Mouse (Mus musculus): ENCODE data around the gene Atp8b5. TPM values are rescaled to one million over a fixed set of nuclear protein-coding genes. Genes with fewer than 3 reads are reported as not detected.

Atp8b5 gene
- polyA plus RNA-seq, 1 experiment, result not detected

DNA sequence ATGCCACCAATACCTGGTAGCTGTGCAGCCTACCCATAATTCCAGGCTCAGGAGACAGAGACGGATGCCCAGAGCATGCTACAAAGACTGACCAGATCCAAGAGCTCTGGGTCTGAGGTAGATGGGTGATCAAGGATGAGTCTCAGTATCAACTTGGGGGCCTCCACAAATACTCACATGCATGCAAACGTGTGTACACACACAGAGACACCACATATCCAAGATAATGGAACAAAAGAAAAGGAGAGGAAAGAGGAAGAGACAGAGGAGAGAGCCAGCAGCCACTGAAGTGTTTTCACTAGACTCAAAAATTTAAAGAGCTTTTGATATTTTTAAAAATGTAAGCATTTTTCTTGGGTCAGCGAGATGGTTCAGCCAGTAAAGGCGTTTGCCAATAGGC, 151.5 kb downstream of the Atp8b5 start:
- peaks cover 23% of the 10 kb centered on the region for H3K4me1 ChIP-seq (ENCODE audit: control insufficient read depth, insufficient read depth, low read length)
- TF ChIP-seq CTCF (IDR thresholded peaks at IDR 0.05; ENCODE audit: low read depth, low read length) (no peak), POLR2A (IDR thresholded peaks at IDR 0.05; ENCODE audit: borderline replicate concordance, low read depth, low read length) (no peak)
- no peak overlapping the region for H3K4me3 ChIP-seq (ENCODE audit: insufficient read depth, low read length)
- H3K27ac ChIP-seq (ENCODE audit: insufficient read depth, low read depth, low read length), result no peak overlapping the region

DNA sequence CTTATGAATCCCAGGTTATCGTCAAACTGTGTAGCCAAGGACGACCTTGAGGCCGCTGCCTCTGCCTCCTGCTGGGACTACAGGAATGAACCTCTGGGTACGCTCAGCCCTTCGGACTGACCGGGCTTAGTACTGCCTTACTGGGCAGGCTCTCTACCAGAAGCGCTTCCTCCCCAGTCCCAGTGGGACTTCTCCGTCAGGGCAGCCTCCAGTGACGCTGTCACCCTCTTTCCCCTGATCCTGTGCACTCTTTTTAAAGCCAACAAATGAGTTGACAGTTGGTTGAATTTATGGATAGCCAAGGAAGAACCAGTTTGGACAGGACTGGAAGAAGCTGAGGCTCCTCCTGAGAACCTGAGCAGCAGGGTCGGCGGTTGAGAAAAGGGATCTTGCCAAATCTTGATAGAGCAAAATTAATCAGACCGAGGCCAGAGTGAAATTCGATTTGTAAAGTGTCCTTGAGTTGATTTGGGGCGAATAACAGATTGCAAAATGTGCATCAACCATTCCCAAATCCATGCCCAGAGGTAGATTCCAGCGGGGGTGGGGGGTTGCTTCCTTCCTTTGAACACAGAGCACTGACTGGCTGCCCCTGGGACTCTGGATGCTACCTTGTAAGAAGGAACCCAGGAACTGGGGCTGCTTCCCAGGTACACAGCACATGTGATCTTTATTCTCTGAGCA, 152.2 kb downstream of the Atp8b5 start:
- no peak for TF ChIP-seq CTCF (IDR thresholded peaks at IDR 0.05; ENCODE audit: low read depth, low read length)
- Histone ChIP-seq H3K27ac (ENCODE audit: insufficient read depth, low read depth, low read length) (peak overlapping the region; percentile 33; the same call in 1 of the 2 replicates), H3K4me1 (ENCODE audit: control insufficient read depth, insufficient read depth, low read length) (peaks cover 23% of the 10 kb centered on the region), H3K4me3 (ENCODE audit: insufficient read depth, low read length) (no peak overlapping the region)

- Histone ChIP-seq H3K4me3 (ENCODE audit: insufficient read depth, low read length) (0 out of 2 replicates have a peak overlapping the region, but pooled peaks have one; percentile 8), H3K4me1 (ENCODE audit: control insufficient read depth, insufficient read depth, low read length) (peaks cover 23% of the 10 kb centered on the region), H3K27ac (ENCODE audit: insufficient read depth, low read depth, low read length) (peak overlapping the region; percentile 42)
- TF ChIP-seq CTCF (IDR thresholded peaks at IDR 0.05; ENCODE audit: low read depth, low read length), result no peak
Measured at GRCm38 (mm10) chr4:43419801-43420281, 152.9 kb downstream of the Atp8b5 start.

DNA sequence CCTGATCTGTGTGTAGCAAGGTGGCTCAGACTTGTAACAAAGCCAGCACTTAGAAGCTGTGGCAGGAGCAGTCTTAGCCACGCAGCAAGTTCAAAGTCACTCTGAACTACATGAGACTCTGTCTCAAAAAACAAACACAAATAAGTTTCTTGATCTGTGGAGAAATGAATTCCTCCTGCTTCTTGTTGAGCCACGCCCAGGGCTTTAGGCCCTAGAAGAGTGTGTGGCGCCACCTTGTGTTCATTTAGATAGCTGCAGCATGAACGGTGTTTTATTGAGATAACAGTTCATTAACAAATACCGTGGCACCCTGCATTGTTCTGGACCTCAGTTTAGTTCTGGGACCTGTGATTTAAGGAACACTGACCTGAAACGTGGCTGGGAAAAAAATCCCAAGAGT, 153.3 kb downstream of the Atp8b5 start:
- Histone ChIP-seq H3K27ac (ENCODE audit: insufficient read depth, low read depth, low read length) (peak overlapping the region; percentile 42), H3K4me1 (ENCODE audit: control insufficient read depth, insufficient read depth, low read length) (peaks cover 23% of the 10 kb centered on the region), H3K4me3 (ENCODE audit: insufficient read depth, low read length) (0 out of 2 replicates have a peak overlapping the region, but pooled peaks have one; percentile 8)
- TF ChIP-seq CTCF (IDR thresholded peaks at IDR 0.05; ENCODE audit: low read depth, low read length) (peak; percentile 82), POLR2A (IDR thresholded peaks at IDR 0.05; ENCODE audit: borderline replicate concordance, low read depth, low read length) (no peak)

DNA sequence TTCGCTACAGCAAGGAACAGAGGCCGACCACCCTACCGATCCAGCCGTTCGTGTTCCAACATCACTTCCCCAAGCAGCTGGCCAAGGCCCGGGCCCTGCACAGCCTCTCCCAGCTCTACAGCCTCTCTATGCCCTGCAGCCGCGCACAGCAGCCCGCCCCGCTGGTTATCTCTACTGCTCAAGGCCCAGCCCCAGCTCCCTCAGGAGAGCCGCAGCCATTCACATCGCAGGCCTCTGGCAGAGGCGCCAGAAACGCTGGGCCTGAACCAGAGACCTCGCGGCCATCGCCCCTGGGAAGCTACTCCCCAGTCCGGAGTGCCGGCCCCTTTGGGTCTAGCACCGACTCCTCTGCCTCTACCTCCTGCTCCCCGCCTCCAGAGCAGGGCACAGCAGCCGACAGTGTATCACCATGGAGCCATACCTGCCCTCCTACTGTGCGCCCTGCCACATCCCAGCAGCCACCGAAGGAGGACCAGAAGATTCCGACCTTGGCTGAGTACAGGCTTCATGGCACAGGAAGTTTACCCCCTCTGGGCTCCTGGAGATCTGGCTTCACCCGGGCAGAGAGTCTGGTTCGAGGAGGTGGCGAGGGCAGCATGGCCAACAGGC, 154.8 kb downstream of the Atp8b5 start:
- TF ChIP-seq CTCF (IDR thresholded peaks at IDR 0.05; ENCODE audit: low read depth, low read length), result no peak
- no peak for TF ChIP-seq POLR2A (IDR thresholded peaks at IDR 0.05; ENCODE audit: borderline replicate concordance, low read depth, low read length)
- Histone ChIP-seq H3K27ac (ENCODE audit: insufficient read depth, low read depth, low read length) (no peak overlapping the region), H3K4me3 (ENCODE audit: insufficient read depth, low read length) (no peak overlapping the region), H3K4me1 (ENCODE audit: control insufficient read depth, insufficient read depth, low read length) (peaks cover 23% of the 10 kb centered on the region)

Other genes with a start within 250 kb of the Atp8b5 start
- gene Pigo, start 241.3 kb upstream of the Atp8b5 start, polyA plus RNA-seq (2012; ENCODE audit: insufficient read depth, insufficient read length, missing spikeins), result 8.3 and 9.4 TPM in 2 replicates
- gene Stoml2, start 235.4 kb upstream of the Atp8b5 start, polyA plus RNA-seq (2012; ENCODE audit: insufficient read depth, insufficient read length, missing spikeins), result 50.5 and 54.6 TPM in 2 replicates
- 50.4 and 55.1 TPM in 2 replicates for gene Fam214b, start 220.9 kb upstream of the Atp8b5 start, polyA plus RNA-seq (2012; ENCODE audit: insufficient read depth, insufficient read length, missing spikeins)
- 0.38 and 0.45 TPM in 2 replicates for gene Unc13b, start 208.2 kb upstream of the Atp8b5 start, polyA plus RNA-seq (2012; ENCODE audit: insufficient read depth, insufficient read length, missing spikeins)
- 40.0 and 44.3 TPM in 2 replicates for gene Rusc2, start 114.8 kb downstream of the Atp8b5 start, polyA plus RNA-seq (2012; ENCODE audit: insufficient read depth, insufficient read length, missing spikeins)
- not detected in 2 replicates for gene Fam166b, start 162.0 kb downstream of the Atp8b5 start, polyA plus RNA-seq (2012; ENCODE audit: insufficient read depth, insufficient read length, missing spikeins)
- 47.2 and 51.5 TPM in 2 replicates for gene Tesk1, start 174.8 kb downstream of the Atp8b5 start, polyA plus RNA-seq (2012; ENCODE audit: insufficient read depth, insufficient read length, missing spikeins)
- gene Cd72, start 187.5 kb downstream of the Atp8b5 start, polyA plus RNA-seq (2012; ENCODE audit: insufficient read depth, insufficient read length, missing spikeins), result 854 and 867 TPM in 2 replicates
- gene Sit1, start 216.6 kb downstream of the Atp8b5 start, polyA plus RNA-seq (2012; ENCODE audit: insufficient read depth, insufficient read length, missing spikeins), result not detected in 2 replicates
- gene Ccdc107, start 225.7 kb downstream of the Atp8b5 start, polyA plus RNA-seq (2012; ENCODE audit: insufficient read depth, insufficient read length, missing spikeins), result 33.0 and 39.4 TPM in 2 replicates
- 32.5 and 39.2 TPM in 2 replicates for gene Arhgef39, start 232.5 kb downstream of the Atp8b5 start, polyA plus RNA-seq (2012; ENCODE audit: insufficient read depth, insufficient read length, missing spikeins)
- 5.7 and 6.0 TPM in 2 replicates for gene Car9, start 239.8 kb downstream of the Atp8b5 start, polyA plus RNA-seq (2012; ENCODE audit: insufficient read depth, insufficient read length, missing spikeins)